Mouse (Mus musculus) E14TG2a.4 (cell line): ENCODE results near the gene Hdlbp.

ENCODE experiments used
- CTCF ChIP-seq: conservative IDR thresholded peaks from 2 replicates; pipeline ENCODE4 v1.5.1; 2014; ENCODE audit warnings: low read length
- NANOG ChIP-seq: IDR thresholded peaks from 2 replicates; pipeline ENCODE4 v1.6.1; 2014; ENCODE audit warnings: borderline replicate concordance, low read length, mixed read lengths

DNA sequence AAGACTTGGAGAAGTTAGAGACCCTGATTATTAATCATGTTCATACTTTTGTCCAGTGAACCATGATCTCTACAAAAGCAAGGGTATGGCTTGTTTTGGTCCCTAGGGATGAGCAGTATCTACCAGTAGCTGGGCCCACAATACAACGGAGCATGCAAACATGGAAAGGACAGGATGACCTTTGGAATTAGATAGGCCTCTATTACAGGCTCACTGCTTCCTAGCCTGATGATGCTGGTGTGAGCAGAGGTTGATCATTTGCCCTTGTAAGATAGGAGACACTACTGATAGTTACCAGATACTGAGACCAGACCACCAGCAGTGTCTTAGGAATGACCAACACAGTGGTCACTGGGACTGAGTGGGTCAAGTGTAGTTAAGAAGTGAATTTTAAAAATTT is 39.3 kb downstream of the Hdlbp start:
- TF ChIP-seq CTCF (no peak), NANOG (no peak)
